In genomic region chr17:21649936-21650335, GRCm38 (mm10) we compare ENCODE assay signal across 8 mouse cellular contexts. TPM values are rescaled to one million over a fixed set of nuclear protein-coding genes. Genes with fewer than 3 reads are reported as not detected.
DNase-seq lines count a peak whose midpoint lies in the region; ATAC-seq and TF ChIP-seq lines count a peak whose summit lies in the region.

No protein-coding gene starts in this region.

- 24% methylated on average over 2 of the region's 2 CpGs for WGBS in heart, embryonic 11.5 days (ENCODE audit: insufficient replicate concordance)
- WGBS in hindbrain, embryonic 16.5 days = 29% methylated on average over 2 of the region's 2 CpGs
- whole genome bisulfite sequencing in liver, embryonic 15.5 days (ENCODE audit: insufficient replicate concordance) = 19% methylated on average over 2 of the region's 2 CpGs
- 33% methylated on average over 2 of the region's 2 CpGs for WGBS in neural tube, embryonic 12.5 days

- H3K4me2 ChIP-seq in heart, embryonic 11.5 days = peak overlapping the region; percentile 59
- H3K4me2 ChIP-seq in hindbrain, embryonic 16.5 days (ENCODE audit: low read length) = peak overlapping the region; percentile 54
- H3K4me2 ChIP-seq in liver, embryonic 15.5 days = peak overlapping the region; percentile 60
- H3K4me2 ChIP-seq in neural tube, embryonic 12.5 days (replicated peaks) = peak overlapping the region; percentile 54

- H3K36me3 ChIP-seq in heart, embryonic 11.5 days (ENCODE audit: control insufficient read depth, insufficient read depth, low read length) = no peaks in the 10 kb centered on the region
- no peaks in the 10 kb centered on the region for H3K36me3 ChIP-seq in hindbrain, embryonic 16.5 days (ENCODE audit: control insufficient read depth, insufficient read depth, low read length)
- no peaks in the 10 kb centered on the region for H3K36me3 ChIP-seq in liver, embryonic 15.5 days (replicated peaks)
- H3K36me3 ChIP-seq in neural tube, embryonic 12.5 days = no peaks in the 10 kb centered on the region

- H3K9me3 ChIP-seq in heart, embryonic 11.5 days (replicated peaks; ENCODE audit: control insufficient read depth, low read length) = no peaks in the 10 kb centered on the region
- 0 out of 2 replicates have a peak, but pooled peaks cover 5% of the 10 kb centered on the region for H3K9me3 ChIP-seq in hindbrain, embryonic 16.5 days (ENCODE audit: control insufficient read depth, low read length)
- no peaks in the 10 kb centered on the region for H3K9me3 ChIP-seq in liver, embryonic 15.5 days (replicated peaks)
- no peaks in the 10 kb centered on the region for H3K9me3 ChIP-seq in neural tube, embryonic 12.5 days

- ATAC-seq in heart, embryonic 11.5 days (replicated peaks; ENCODE audit: insufficient number of reproducible peaks, low FRiP score, low TSS enrichment) = peak; percentile 11; the same call in 1 of the 2 replicates
- peak; percentile 14; the same call in 1 of the 2 replicates for ATAC-seq in hindbrain, embryonic 16.5 days
- ATAC-seq in liver, embryonic 15.5 days (ENCODE audit: insufficient read depth) = peak; percentile 56
- ATAC-seq in neural tube, embryonic 12.5 days (ENCODE audit: low FRiP score, low read depth) = peak; percentile 52

- TF ChIP-seq POLR2A in embryonic fibroblast, embryonic 13.5 days (IDR thresholded peaks at IDR 0.05; ENCODE audit: low read depth, low read length) = no peak

- intact Hi-C loops in heart, postnatal 25 days (cut with DNase I) = no loop called here

- peak overlapping the region; percentile 67; the same call in 1 of the 2 replicates for H3K9ac ChIP-seq in heart, embryonic 11.5 days (ENCODE audit: low read depth, low read length)
- peak overlapping the region; percentile 50; the same call in 1 of the 2 replicates for H3K9ac ChIP-seq in hindbrain, embryonic 16.5 days (ENCODE audit: low read depth, low read length)
- H3K9ac ChIP-seq in liver, embryonic 15.5 days = peak overlapping the region; percentile 48; the same call in 1 of the 2 replicates
- peak overlapping the region; percentile 38 for H3K9ac ChIP-seq in neural tube, embryonic 12.5 days

- H3K27me3 ChIP-seq in heart, embryonic 11.5 days (ENCODE audit: control insufficient read depth, insufficient read depth, low read length) = no peaks in the 10 kb centered on the region
- no peaks in the 10 kb centered on the region for H3K27me3 ChIP-seq in hindbrain, embryonic 16.5 days (replicated peaks; ENCODE audit: control insufficient read depth, insufficient read depth, low read length)
- no peaks in the 10 kb centered on the region for H3K27me3 ChIP-seq in liver, embryonic 15.5 days
- H3K27me3 ChIP-seq in neural tube, embryonic 12.5 days (replicated peaks) = no peaks in the 10 kb centered on the region

- TF ChIP-seq CTCF in embryonic fibroblast, embryonic 13.5 days (IDR thresholded peaks at IDR 0.05; ENCODE audit: borderline replicate concordance, insufficient read depth, low read length) = no peak

- H3K4me1 ChIP-seq in heart, embryonic 11.5 days (ENCODE audit: control insufficient read depth, insufficient read depth, low read length) = no peaks in the 10 kb centered on the region
- H3K4me1 ChIP-seq in embryonic fibroblast, embryonic 13.5 days (ENCODE audit: control insufficient read depth, insufficient read depth, low read length) = peaks cover 3% of the 10 kb centered on the region; the same call in 1 of the 2 replicates
- no peaks in the 10 kb centered on the region for H3K4me1 ChIP-seq in hindbrain, embryonic 16.5 days (ENCODE audit: control insufficient read depth, insufficient read depth, low read depth, low read length)
- peaks cover 5% of the 10 kb centered on the region for H3K4me1 ChIP-seq in liver, embryonic 15.5 days (replicated peaks)
- peaks cover 4% of the 10 kb centered on the region; the same call in 1 of the 2 replicates for H3K4me1 ChIP-seq in neural tube, embryonic 12.5 days

- peak overlapping the region; percentile 51 for H3K4me3 ChIP-seq in heart, embryonic 11.5 days (ENCODE audit: low read depth, low read length)
- H3K4me3 ChIP-seq in embryonic fibroblast, embryonic 13.5 days (ENCODE audit: insufficient read depth, low read length) = no peak overlapping the region
- peak overlapping the region; percentile 49 for H3K4me3 ChIP-seq in hindbrain, embryonic 16.5 days (ENCODE audit: low read length)
- peak overlapping the region; percentile 64 for H3K4me3 ChIP-seq in liver, embryonic 15.5 days (replicated peaks)
- H3K4me3 ChIP-seq in neural tube, embryonic 12.5 days = peak overlapping the region; percentile 40

- peak overlapping the region; percentile 77 for H3K27ac ChIP-seq in heart, embryonic 11.5 days (ENCODE audit: low read depth, low read length)
- peak overlapping the region; percentile 89 for H3K27ac ChIP-seq in embryonic fibroblast, embryonic 13.5 days (ENCODE audit: insufficient read depth, low read length)
- H3K27ac ChIP-seq in hindbrain, embryonic 16.5 days (ENCODE audit: low read depth, low read length) = peak overlapping the region; percentile 71
- peak overlapping the region; percentile 56 for H3K27ac ChIP-seq in liver, embryonic 15.5 days (replicated peaks)
- H3K27ac ChIP-seq in neural tube, embryonic 12.5 days = peak overlapping the region; percentile 37; the same call in 1 of the 2 replicates

- no peak for DNase-seq in heart, postnatal 25 days (ENCODE audit: low spot score)
- peak; percentile 50 for DNase-seq in MEL-GATA-1-ER (ENCODE audit: extremely low read depth, low read depth)
- DNase-seq in layer of hippocampus, postnatal 36 days = no peak

RNA-seq across cellular contexts. Expression of gene Zfp983, which starts 0.5 kb away (rescaled TPM):
- 3.0 and 5.0 TPM in 2 replicates for polyA plus RNA-seq in heart, embryonic 11.5 days (2014; fragmentation: Nextera tagmentation; extraction: Ambion mirVana)
- 1 to 10 TPM; 2.1 to 2.8 TPM for total RNA-seq in heart, postnatal 25 days (2021)
- polyA plus RNA-seq in embryonic fibroblast, embryonic 13.5 days (2011; ENCODE audit: insufficient read length, low read depth, missing spikeins) = 2.9 and 4.6 TPM in 2 replicates
- polyA plus RNA-seq in hindbrain, embryonic 16.5 days (2015; fragmentation: Nextera tagmentation; extraction: Ambion mirVana) = 10.7 and 12.9 TPM in 2 replicates
- 0.89 and 1.0 TPM in 2 replicates for polyA plus RNA-seq in liver, embryonic 15.5 days (2015; fragmentation: Nextera tagmentation; extraction: Ambion mirVana)
- polyA plus RNA-seq in neural tube, embryonic 12.5 days (2016; fragmentation: Nextera tagmentation; extraction: Ambion mirVana) = 7.8 and 9.2 TPM in 2 replicates
- total RNA-seq in layer of hippocampus, postnatal 36 days (2021) = 1 to 10 TPM; 8.4 to 9.2 TPM

RNA-seq across cellular contexts. Expression of gene Gm10226, which starts 41.7 kb away (rescaled TPM):
- 3.9 and 4.3 TPM in 2 replicates for polyA plus RNA-seq in heart, embryonic 11.5 days (2014; fragmentation: Nextera tagmentation; extraction: Ambion mirVana)
- total RNA-seq in heart, postnatal 25 days (2021) = 1 to 10 TPM; 1.5 to 2.0 TPM
- polyA plus RNA-seq in embryonic fibroblast, embryonic 13.5 days (2011; ENCODE audit: insufficient read length, low read depth, missing spikeins) = 4.2 and 10.9 TPM in 2 replicates
- 12.1 and 17.6 TPM in 2 replicates for polyA plus RNA-seq in hindbrain, embryonic 16.5 days (2015; fragmentation: Nextera tagmentation; extraction: Ambion mirVana)
- polyA plus RNA-seq in liver, embryonic 15.5 days (2015; fragmentation: Nextera tagmentation; extraction: Ambion mirVana) = 3.5 and 3.9 TPM in 2 replicates
- polyA plus RNA-seq in neural tube, embryonic 12.5 days (2016; fragmentation: Nextera tagmentation; extraction: Ambion mirVana) = 13.4 and 19.6 TPM in 2 replicates
- 1 to 10 TPM; 4.5 to 6.4 TPM for total RNA-seq in layer of hippocampus, postnatal 36 days (2021)

RNA-seq across cellular contexts. Expression of gene Zfp760, which starts 57.6 kb away (rescaled TPM):
- 8.2 and 9.6 TPM in 2 replicates for polyA plus RNA-seq in heart, embryonic 11.5 days (2014; fragmentation: Nextera tagmentation; extraction: Ambion mirVana)
- 1 to 10 TPM; 1.8 to 1.9 TPM for total RNA-seq in heart, postnatal 25 days (2021)
- 6.4 and 9.0 TPM in 2 replicates for polyA plus RNA-seq in embryonic fibroblast, embryonic 13.5 days (2011; ENCODE audit: insufficient read length, low read depth, missing spikeins)
- 8.8 and 10.7 TPM in 2 replicates for polyA plus RNA-seq in hindbrain, embryonic 16.5 days (2015; fragmentation: Nextera tagmentation; extraction: Ambion mirVana)
- polyA plus RNA-seq in liver, embryonic 15.5 days (2015; fragmentation: Nextera tagmentation; extraction: Ambion mirVana) = 3.5 and 3.8 TPM in 2 replicates
- 15.9 and 16.2 TPM in 2 replicates for polyA plus RNA-seq in neural tube, embryonic 12.5 days (2016; fragmentation: Nextera tagmentation; extraction: Ambion mirVana)
- 10 to 100 TPM in 1 of 2 experiments, 1 to 10 TPM in 1; 8.2 to 10.0 TPM for total RNA-seq in layer of hippocampus, postnatal 36 days (2021)

Comparison
In these comparisons a context has a peak if more than half of its experiments do, and no peak if none do; other contexts are left out.
1. H3K27ac ChIP-seq: peak in every context shown above with its lines; median percentile 89 in embryonic fibroblast, embryonic 13.5 days; 77 in heart, embryonic 11.5 days; 71 in hindbrain, embryonic 16.5 days; 56 in liver, embryonic 15.5 days; 37 in neural tube, embryonic 12.5 days.